Mouse (Mus musculus): ENCODE results near the gene Calhm4.
"Not testable (repeated sequence)": the region's sequence is repeated elsewhere in the genome, so short reads cannot be mapped to it uniquely, and the experiment has no call there.

The Calhm4 gene

DNA sequence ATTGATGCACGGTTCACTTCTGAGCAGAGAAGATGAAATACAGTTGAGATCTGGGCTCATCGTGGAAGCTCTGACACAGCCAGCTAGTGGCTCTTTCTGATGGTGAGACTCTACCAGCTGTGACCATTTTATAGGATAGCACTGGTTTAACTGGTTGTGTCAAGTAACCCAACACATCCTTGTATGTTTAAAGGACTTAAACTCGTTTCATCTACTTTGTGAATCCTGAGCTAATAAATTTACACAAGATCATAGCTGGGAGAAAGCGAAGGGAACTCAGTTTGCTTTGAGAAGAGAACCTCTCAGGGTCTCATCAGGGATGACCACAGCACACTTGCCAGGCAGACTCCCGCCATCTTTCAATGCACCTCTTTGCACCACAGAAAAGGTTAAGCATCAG is at the start of gene Calhm4:
Gene Calhm4, minus strand, starts transcription at position 101 of the 400 bp plus-strand sequence.
- no peak for DNase-seq (ENCODE audit: low read depth, low spot score)

DNA sequence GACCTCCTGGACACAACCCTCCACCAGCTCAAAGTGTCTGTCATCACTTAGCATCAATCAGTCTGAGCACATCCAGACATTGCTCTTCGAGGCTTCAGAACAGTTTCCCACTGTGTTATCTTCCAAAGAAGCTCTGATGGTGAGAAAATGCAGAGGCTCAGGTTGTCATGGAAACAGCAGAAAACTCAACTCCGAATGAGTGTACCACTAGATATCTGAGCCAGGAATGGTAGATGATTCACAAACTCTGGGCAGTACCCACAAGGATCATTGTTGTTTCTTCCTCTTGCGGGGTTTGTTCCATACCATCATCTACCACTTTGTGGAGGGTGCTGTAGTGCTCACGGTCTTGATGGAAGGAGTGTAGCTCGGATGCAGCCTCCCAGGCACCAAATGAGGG is 47.8 kb upstream of the Calhm4 start:
- DNase-seq (ENCODE audit: low read depth, low spot score): no peak

DNA sequence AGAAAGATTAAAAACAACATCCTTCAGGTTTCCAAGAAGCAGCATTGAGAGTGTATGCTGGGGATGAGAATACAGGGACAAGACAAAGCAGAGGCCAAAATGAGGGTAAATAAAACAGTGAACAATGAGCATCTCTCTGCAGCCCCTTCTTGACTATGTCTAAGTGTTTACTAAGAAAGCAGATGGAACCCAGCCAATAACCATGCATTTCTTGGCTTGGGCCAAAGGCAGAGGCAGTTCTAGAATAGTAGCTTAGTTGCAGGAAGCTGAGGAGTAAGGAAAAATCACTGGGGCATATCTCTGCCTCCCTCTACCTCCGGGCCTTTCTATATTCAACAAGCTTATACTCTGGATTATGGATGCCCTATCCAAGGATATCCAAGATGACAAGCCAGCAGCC is 46.4 kb upstream of the Calhm4 start:
- no peak for DNase-seq (ENCODE audit: low read depth, low spot score)

DNA sequence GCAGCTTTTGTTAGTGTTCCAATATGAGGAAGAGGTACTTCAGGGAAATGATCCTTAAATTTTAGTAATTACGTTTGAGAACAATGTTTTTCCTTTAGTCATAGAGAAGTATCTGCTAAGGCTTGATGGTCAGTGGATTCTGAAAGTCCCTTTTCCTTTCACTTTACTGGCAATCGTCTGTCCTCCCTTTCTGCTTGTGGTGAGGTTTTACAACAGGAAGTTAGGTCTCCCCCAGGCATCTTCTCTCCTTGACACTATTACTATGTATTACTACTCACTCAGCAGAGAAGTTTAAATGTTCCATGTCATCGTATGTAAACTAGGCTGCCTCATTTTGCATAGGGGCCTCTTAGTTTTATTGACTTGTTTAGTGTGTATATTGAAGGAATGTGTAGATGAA is 45.4 kb upstream of the Calhm4 start:
- DNase-seq (ENCODE audit: low read depth, low spot score): no peak

DNA sequence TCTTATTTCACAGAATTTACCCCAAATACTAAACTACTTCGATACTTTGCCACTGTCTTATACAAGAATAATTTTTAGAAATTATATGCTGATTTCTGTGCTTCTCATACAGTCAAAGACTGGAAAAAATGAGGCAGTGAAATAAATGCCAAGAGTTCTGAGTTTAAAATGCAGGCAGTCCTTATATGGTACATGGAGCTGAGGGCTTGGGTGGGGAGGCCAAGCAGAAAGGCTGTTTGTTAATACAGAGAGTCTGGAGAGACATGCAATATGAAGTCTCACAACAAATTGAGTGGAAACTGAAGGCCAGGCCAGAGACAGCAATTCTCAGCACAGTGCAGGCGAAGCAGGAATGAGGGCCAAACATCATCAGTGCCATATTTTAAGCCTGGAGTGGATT is 44.4 kb upstream of the Calhm4 start:
- no peak for DNase-seq (ENCODE audit: low read depth, low spot score)

DNA sequence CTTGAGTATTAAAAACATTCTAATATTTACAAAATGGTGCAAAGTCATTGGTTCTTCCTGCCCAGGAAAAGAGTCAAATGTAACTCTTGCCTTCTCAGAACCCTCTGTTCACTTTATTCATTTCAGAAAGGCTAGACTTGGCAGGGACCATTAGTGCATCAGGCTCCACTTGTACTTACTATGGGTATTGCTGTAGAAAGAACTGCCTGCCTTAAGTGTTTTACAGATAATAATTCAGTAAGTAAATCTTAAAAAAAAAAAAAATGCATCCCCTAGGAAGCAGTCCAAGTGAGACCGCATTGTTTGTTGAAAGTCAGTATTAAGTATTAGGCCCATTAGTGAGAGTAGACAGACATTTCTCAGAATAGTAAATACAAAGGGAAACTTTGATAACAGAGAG is 42.4 kb upstream of the Calhm4 start:
- DNase-seq (ENCODE audit: low read depth, low spot score): no peak

DNA sequence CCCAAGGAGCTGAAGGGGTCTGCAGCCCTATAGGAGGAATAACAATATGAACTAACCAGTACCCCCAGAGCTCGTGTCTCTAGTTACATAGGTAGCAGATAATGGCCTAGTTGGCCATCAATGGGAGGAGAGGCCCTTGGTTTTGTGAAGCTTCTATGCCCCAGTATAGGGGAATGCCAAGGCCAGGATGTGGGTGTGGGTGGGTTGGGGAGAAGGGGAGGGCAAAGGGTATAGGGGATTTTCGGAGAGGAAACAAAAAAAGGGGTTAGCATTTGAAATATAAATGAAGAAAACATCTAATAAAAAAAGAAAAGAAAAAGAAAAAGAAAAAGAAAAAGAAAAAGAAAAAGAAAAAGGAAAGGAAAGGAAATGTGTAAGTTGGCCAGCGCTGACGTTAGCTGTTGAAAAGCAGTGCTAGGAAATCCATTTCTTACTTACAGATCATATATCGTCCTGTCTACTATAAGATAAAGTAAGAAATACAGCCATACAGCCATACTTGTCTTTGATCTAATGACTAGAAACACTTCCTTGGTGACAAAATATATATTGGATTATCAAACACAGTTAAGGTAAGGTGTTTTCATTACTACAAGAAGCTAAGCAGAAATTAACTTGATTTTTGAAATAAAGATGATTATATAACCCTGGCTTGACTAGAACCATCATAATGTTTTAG is 30.6 kb upstream of the Calhm4 start:
- DNase-seq (ENCODE audit: low read depth, low spot score): peak; percentile 15

DNA sequence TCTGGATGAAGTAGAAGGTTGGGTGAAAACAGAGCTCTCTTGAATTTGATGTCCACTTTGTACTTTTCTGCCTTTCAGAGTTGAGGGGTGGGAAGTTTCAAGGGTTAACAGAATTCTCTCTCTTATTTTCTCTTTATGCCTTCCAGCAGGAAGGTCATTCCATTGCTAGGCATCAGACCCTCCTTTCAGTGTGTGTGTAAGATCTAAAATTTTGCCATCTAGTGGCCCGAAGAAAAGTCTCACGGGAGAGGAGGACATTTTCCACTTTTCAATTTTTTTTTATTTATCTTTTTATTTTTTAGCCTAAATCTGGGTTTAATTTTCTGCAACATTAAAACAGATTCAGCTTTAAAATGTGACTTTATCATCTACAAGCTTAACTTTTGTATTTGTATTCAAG is 27.5 kb upstream of the Calhm4 start:
- DNase-seq (ENCODE audit: low read depth, low spot score): no peak

DNA sequence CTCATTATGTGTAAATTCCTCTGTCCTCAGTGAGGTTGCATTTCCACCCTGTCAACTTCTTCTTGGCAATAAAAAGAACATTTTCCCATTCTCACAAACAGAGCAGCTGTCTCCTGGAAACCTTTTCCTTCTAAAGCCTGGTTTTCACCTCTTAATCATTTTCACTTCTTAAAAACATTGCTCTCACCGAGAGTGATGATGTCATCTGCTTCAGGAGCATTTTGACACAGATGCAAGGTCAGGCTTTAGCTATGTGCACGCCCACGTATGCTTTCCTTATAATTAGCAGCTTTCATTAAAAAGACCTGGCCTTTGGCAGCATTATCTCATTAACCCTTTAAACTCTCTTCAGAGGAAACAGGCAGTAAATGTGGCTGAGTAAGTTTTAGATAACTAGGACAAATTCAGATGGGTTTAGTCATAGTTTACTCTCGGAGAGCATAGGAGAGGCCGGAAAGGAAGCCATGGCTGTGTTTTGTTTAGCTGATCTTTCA is 26.9 kb upstream of the Calhm4 start:
- no peak for DNase-seq (ENCODE audit: low read depth, low spot score)

DNA sequence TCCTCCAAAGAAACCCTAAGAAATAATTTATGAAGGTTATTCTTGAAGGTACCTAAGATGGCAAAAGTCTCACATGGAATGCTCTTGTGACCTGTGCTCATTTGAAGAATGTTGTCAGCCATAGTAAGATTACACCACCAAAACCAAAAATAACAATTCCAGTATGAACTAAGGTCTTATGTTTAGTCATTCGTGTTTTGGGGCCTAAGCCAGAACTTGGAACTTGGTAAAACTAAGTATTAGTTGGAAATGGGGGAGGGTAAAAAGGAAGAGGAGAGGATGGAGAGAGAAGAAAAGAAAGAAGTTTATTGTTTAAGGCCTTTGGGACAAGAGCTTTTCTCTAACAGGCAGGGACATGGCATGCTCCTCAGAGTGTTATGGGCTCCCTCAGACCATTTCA is 25.5 kb upstream of the Calhm4 start:
- no peak for DNase-seq (ENCODE audit: low read depth, low spot score)

DNA sequence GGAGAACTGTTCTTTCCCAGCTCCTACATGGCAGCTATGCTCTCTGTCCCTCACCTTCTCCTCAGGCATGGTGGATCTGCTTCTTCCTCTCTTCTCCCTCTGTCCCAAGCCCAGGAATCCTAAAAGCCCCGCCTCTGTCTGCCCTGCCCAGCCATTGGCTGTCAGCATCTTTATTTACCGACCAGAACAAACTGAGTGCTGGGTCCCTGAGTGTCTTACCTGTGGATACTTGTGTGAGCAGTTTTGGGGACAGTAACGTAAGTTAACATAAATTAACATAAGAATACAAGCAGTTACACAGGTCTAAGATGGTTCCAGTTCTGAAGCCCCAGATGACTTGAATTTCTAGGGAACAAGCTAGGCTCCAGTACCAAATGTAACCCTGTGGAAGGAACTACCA is 22.5 kb upstream of the Calhm4 start:
- no peak for DNase-seq (ENCODE audit: low read depth, low spot score)

DNA sequence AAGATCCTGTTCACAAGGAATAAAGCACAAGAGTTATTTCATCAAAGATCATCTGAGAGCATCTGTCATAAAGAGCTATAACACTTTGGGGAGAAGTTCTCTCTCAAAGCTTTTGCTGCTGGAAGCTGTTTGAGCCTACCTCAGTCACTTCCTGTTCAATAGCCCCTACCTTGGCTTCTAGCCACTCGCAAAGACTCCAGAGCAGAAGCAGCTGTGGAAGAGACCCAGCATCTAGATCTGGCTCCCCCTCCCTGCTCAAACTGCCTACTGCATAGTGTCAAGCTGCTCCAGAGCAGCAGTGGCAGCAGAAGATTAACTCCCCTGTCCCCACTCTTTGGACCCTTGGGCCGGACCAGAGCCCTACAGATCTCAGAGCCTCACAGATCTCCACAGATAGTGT is 9.9 kb upstream of the Calhm4 start:
- no peak for DNase-seq (ENCODE audit: low read depth, low spot score)

DNA sequence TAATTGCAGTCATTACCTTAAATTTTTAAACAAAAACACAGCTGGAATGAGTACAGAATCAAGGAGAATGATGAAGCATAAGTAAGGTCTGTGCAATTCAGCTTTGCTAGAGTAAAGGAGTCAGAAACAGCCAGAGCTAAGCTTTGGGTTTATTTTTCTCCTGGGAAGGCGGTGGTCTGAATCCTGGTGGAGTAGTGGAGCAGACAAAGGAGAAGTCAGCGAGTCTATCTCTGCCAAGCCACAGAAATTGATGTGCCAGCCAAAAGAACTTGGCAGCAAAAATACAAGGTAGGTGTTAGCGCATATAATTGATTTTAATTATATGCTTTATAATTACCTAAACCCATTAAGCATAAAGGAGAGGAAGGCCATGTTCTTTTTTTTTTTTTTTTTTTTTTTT is 6.7 kb downstream of the Calhm4 start, which contains the start of gene Trappc3l:
Gene Trappc3l, plus strand, starts transcription at position 197 of the 400 bp plus-strand sequence.
- DNase-seq (ENCODE audit: low read depth, low spot score): no peak

DNA sequence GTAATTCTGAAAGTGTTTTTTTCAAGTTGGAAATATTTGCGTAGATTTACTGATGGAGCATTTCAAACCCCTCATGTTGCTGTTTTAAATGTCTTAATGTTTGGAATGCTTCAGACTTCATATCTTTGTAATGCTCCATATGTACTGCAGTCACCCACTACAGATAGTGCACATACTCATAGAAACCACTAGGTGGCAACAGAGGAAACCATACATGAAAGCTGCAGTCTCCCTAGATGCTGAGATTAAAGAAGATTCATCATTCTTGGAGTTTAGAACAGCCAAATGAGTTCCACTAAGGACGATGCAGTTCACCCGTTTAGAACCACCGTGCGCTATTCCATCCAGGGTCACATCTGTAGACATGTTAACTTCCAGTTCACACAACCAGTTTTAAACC is 7.5 kb downstream of the Calhm4 start:
- peak; percentile 54 for DNase-seq (ENCODE audit: low read depth, low spot score)

DNA sequence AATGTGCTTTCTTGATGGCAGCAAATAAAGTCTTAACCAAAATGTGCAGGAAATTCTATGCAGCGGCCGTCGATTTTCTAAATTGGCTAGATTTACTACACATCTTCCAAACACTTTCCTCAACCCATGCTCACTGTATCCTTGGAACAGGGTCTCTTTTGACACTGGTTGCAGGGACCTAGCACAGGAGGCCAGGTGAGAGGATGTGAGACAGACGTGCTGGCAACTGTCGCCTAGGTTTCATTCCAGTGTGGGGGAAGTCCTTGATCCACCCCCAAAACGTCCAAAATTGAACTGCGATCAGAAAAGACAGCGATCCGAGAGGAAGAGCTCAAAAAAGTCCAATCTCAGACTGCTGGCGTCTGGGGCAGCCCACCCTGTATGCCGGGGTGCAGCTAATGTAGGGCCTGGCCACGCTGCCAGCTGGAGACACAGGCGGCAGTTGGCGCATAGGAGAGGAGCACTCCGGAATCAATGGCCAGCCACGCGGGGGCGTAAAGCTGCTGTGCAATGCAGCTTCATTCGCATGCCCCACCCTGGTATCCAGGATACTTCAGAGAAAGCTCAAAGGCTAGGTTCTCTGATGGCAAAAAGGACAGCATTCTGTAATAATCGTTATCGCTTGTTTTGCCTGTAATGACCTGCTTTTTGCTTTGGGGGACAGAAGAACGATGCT is 10.3 kb downstream of the Calhm4 start:
- peak; percentile 69 for DNase-seq (ENCODE audit: low read depth, low spot score)

DNA sequence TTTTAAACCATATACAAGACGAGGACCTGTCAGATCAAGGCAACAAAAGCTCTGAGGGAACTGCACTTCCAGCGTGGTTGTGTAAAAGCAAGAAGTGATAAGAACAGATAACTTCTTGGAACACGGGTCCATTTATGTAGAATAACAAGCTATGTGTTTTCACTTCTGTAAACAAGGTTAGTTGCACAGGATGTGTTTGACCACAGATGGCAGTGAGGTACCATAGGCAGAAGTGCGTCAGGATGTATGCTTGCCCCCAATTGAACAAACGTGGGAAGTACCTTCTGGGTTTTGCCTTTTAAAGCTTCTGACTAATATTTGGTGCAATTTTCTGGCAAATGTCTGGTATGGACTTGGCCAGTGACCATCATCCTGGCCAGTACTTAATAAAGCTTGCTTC is 13.8 kb downstream of the Calhm4 start:
- DNase-seq (ENCODE audit: low read depth, low spot score): peak; percentile 42

DNA sequence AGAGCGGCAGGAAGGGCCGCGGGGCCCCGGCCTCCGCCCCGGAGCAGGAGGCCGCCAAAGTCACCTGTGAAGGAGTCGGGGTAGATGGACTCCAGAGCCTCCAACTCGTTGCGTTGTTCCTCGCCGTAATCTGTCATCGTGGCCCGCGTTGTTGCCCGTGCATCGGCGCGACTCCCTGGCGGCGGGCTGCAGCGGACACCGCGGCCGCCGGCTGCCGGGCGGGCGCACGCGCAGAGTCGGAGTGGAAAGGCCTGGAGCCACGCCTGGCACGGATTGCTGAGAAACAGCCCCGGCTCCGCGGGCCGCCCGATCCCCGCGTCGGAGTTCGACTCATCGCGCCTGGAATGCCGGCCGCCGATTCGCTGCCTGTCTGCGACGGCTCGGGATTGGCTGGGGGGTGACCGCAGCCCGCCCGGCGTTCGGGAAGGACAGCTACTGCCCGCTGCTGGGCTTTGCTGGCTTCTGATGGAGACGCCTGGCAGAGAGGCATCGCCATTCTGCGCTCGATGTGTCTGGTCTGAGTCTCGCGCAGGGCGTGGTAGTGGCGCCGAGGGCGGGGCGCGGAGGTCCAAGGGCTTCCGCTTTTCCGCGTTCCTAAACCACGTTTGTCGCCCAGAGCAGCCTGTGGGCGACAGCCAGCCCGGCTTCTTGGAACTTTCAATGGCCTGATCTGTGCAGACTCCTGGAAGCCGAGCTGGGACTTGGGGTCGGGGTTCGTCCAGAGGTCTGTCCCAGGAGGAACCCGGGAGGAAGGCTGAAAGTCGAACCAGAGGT is 24.6 kb downstream of the Calhm4 start, which contains the start of gene Rwdd1:
Gene Rwdd1, minus strand, starts transcription at position 323 of the 774 bp plus-strand sequence.
- DNase-seq (ENCODE audit: low read depth, low spot score): peak; percentile 98

DNA sequence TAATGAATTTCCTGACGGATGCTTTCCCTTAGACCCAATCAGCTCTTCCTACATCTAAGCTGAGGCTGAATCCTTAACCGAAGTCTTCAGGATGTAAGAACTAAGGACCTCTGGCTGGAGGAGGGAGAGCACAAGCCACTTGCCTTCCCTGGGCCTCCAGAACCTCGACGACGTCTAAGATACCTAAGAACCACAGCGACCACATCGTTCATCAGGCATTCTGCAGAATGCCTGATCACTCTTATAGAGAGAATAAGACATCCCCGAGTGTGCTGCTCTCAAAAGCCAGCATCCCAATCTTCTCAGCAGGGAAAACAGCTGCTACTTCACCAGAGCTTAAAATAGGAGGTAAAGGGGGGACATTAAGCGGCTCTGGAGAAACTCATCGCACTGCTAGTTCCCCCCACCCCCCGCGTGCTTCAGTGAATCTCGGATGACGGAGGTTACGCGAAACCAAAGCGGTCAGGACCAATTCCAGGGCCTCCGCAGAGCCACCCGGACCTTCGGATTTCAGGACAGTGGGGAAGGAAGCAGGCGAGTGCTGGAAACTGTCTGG is 25.3 kb downstream of the Calhm4 start:
- DNase-seq (ENCODE audit: low read depth, low spot score): peak; percentile 46

DNA sequence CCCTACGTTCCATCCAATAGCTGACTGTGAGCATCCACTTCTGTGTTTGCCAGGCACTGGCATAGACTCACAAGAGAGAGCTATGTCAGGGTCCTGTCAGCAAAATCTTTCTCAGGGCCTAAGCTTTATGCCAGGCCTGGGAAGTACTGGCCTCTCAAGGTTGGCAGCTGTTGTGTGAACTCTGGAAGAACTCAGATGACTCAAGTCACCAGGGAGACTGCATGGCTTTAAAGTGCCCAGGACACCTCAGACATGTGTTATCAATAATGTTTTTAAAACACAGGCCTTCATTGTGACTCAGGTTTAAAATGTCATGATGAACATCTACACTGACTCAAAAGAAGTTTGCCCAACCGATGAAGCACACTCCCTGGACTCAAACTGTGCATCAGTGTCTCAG is 30.9 kb downstream of the Calhm4 start:
- no peak for DNase-seq (ENCODE audit: low read depth, low spot score)

DNA sequence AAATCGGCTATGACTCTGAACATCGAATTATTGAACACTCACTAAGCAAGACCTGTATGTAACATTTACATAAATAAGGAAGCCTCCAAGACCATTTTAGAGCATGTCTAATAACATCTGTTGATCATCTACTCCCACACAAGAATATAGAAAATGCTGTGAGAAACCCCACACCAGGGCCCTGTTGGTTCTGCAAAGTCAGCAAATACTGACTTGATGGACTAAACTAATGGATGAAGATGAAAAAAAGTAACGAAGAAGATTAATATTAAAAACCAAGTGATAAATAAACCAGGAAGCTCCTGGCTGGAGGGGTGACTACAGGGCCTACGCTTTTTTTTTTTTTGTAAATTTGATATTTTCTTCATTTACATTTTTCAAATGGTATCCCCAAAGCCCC is 31.5 kb downstream of the Calhm4 start:
- no peak for DNase-seq (ENCODE audit: low read depth, low spot score)

DNA sequence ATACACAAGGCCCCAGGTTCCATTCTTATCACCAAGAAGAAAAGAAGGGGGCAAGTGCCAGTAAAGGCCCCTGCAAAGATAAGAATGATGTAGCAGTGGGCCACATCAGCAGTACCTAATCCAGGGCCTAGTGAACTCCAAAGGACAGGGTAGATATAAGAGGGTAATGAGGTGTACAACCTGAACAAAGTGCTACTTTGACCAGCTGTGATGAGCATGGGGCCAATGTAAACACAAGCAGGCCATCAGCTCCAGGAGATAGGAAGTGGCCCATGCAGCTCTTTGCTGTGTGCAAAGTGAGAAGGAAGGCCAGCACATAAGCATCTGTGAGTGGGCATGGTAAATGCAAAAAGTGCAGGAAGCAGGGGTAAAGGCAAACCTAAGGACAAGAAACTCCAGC is 45.7 kb downstream of the Calhm4 start:
- DNase-seq (ENCODE audit: low read depth, low spot score): no peak

DNA sequence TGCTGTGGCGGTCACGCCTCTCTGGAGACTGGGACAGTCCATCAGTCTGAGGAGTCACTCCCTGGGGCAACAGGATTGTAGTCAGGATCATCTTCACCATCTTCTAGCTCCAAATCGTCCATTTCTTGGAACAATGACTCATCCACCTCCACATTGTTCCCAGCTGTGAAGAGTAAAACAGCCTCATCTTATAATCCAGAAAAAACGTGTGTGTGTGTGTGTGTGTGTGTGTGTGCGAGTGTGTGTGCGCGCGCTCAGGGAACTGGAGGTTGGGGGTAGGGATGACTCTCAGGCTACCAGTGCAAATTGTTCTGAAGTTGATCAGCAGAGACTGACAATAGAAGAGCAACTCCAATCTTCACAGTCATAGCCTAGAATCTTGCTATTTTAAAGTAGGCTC is 47.4 kb downstream of the Calhm4 start:
- DNase-seq (ENCODE audit: low read depth, low spot score): not testable (repeated sequence)
